Mouse (Mus musculus) cerebellum, postnatal 36 days (tissue): ENCODE results near the gene Blm.
"Not testable (repeated sequence)": the region's sequence is repeated elsewhere in the genome, so short reads cannot be mapped to it uniquely, and the experiment has no call there.

Experiments
- DNase-seq, 2 experiments: peaks; one replicate each; pipeline ENCODE4 v3.0.0; 2021 to 2022; ENCODE audit warnings: mixed read lengths in 2 of 2

Gene Blm

GRCm38 (mm10) chr7:80530646-80531045 is 4.3 kb downstream of the Blm start:
- no peak for DNase-seq

GRCm38 (mm10) chr7:80526698-80527097 is 8.2 kb downstream of the Blm start:
- DNase-seq = no peak

GRCm38 (mm10) chr7:80512408-80513085 is 22.4 kb downstream of the Blm start:
- no peak for DNase-seq

GRCm38 (mm10) chr7:80507697-80508096 is 27.2 kb downstream of the Blm start:
- DNase-seq = not testable (repeated sequence)

- no peak for DNase-seq
Measured at GRCm38 (mm10) chr7:80506007-80506406, 28.9 kb downstream of the Blm start.

GRCm38 (mm10) chr7:80504920-80505319 is 30.0 kb downstream of the Blm start:
- DNase-seq = no peak

- no peak for DNase-seq
Measured at GRCm38 (mm10) chr7:80501006-80501405, 33.9 kb downstream of the Blm start.

GRCm38 (mm10) chr7:80500099-80500498 is 34.8 kb downstream of the Blm start:
- DNase-seq = no peak

GRCm38 (mm10) chr7:80499190-80499962 is 35.5 kb downstream of the Blm start:
- no peak for DNase-seq

GRCm38 (mm10) chr7:80496656-80497055 is 38.3 kb downstream of the Blm start:
- no peak for DNase-seq

- DNase-seq = no peak
Measured at GRCm38 (mm10) chr7:80495210-80495609, 39.7 kb downstream of the Blm start.

- no peak for DNase-seq
Measured at GRCm38 (mm10) chr7:80491995-80492394, 42.9 kb downstream of the Blm start.

GRCm38 (mm10) chr7:80491086-80491485 is 43.8 kb downstream of the Blm start:
- DNase-seq = no peak

- DNase-seq = no peak
Measured at GRCm38 (mm10) chr7:80490351-80490750, 44.6 kb downstream of the Blm start.

GRCm38 (mm10) chr7:80489445-80489844 is 45.5 kb downstream of the Blm start:
- DNase-seq = no peak

- no peak for DNase-seq
Measured at GRCm38 (mm10) chr7:80487239-80487638, 47.7 kb downstream of the Blm start.

GRCm38 (mm10) chr7:80480097-80480496 is 54.8 kb downstream of the Blm start:
- no peak for DNase-seq

GRCm38 (mm10) chr7:80473837-80474236 is 61.1 kb downstream of the Blm start:
- no peak for DNase-seq

GRCm38 (mm10) chr7:80468851-80469250 is 66.1 kb downstream of the Blm start:
- no peak for DNase-seq

- no peak for DNase-seq
Measured at GRCm38 (mm10) chr7:80467334-80467733, 67.6 kb downstream of the Blm start.

- no peak for DNase-seq
Measured at GRCm38 (mm10) chr7:80464831-80465230, 70.1 kb downstream of the Blm start.

- no peak for DNase-seq
Measured at GRCm38 (mm10) chr7:80461891-80462290, 73.0 kb downstream of the Blm start.

- no peak for DNase-seq
Measured at GRCm38 (mm10) chr7:80460892-80461291, 74.0 kb downstream of the Blm start.

GRCm38 (mm10) chr7:80460199-80460598 is 74.7 kb downstream of the Blm start:
- DNase-seq = no peak
